Mouse (Mus musculus) forebrain, embryonic 13.5 days (tissue): Measurements from ENCODE around the gene Kctd5. TPM values are rescaled to one million over a fixed set of nuclear protein-coding genes. Genes with fewer than 3 reads are reported as not detected.

ENCODE experiments used
- ATAC-seq: fragments of 200-750 bp; cut with Nextera tagmentation; 2 replicates; pipeline ENCODE4 v1.8.0; 2017
- H3K27ac ChIP-seq: fragments of 300-500 bp; sonication (generic); 2 replicates; pipeline ENCODE4 v1.5.1; 2015; ENCODE audit warnings: inconsistent platforms, mild to moderate bottlenecking, moderate library complexity
- H3K27me3 ChIP-seq: fragments of 300-500 bp; sonication (generic); 2 replicates; pipeline ENCODE4 v1.6.1; 2015; ENCODE audit warnings: mild to moderate bottlenecking, inconsistent platforms
- H3K36me3 ChIP-seq: fragments of 300-500 bp; sonication (generic); 2 replicates; pipeline ENCODE4 v1.6.1; 2015; ENCODE audit warnings: mild to moderate bottlenecking, inconsistent platforms; ENCODE audit not compliant: poor library complexity, severe bottlenecking
- H3K4me1 ChIP-seq: fragments of 300-500 bp; sonication (generic); 2 replicates; pipeline ENCODE4 v1.6.1; 2015; ENCODE audit warnings: inconsistent platforms
- H3K4me2 ChIP-seq: fragments of 300-500 bp; sonication (generic); 2 replicates; pipeline ENCODE4 v1.6.1; 2015; ENCODE audit warnings: inconsistent platforms, mild to moderate bottlenecking, moderate library complexity
- H3K4me3 ChIP-seq: fragments of 300-500 bp; sonication (generic); 2 replicates; pipeline ENCODE4 v1.5.1; 2015; ENCODE audit warnings: mild to moderate bottlenecking, inconsistent platforms
- H3K9ac ChIP-seq: fragments of 300-500 bp; sonication (generic); 2 replicates; pipeline ENCODE4 v1.6.1; 2015; ENCODE audit warnings: mild to moderate bottlenecking, inconsistent platforms
- H3K9me3 ChIP-seq: fragments of 300-500 bp; sonication (generic); replicated peaks from 2 replicates; pipeline ENCODE4 v1.6.1; 2016; ENCODE audit warnings: inconsistent platforms
- WGBS: fragments of 180-500 bp; shearing (Covaris S2); methylation state at CpG from one replicate; pipeline ENCODE4 v1.1.7; 2015; 5-methylcytosine and 5-hydroxymethylcytosine counted together
- microRNA-seq: library from miRNA; unstranded; fragments of <30 nt; microRNA quantifications from one replicate; pipeline ENCODE4, GENCODE M21; 2016
- polyA plus RNA-seq: library from polyadenylated mRNA; unstranded; fragments of >200 nt; fragmentation: Nextera tagmentation; extraction: Ambion mirVana; gene quantifications from 2 replicates; pipeline ENCODE4 v1.2.1, GENCODE M21; 2015

Gene Kctd5
- polyA plus RNA-seq, 1 experiment from 2014 or later, result 85.4 TPM

- Histone ChIP-seq H3K36me3 (no peaks in the 10 kb centered on the region), H3K4me3 (no peak overlapping the region), H3K27ac (no peak overlapping the region), H3K4me2 (no peak overlapping the region), H3K4me1 (no peaks in the 10 kb centered on the region), H3K9me3 (no peaks in the 10 kb centered on the region), H3K9ac (no peak overlapping the region), H3K27me3 (no peaks in the 10 kb centered on the region)
- ATAC-seq, result no peak
- WGBS, result 90% methylated on average over 14 of the region's 14 CpGs
Measured at GRCm38 (mm10) chr17:24004071-24004665, 69.1 kb downstream of the Kctd5 start.

- H3K27me3 ChIP-seq, result no peaks in the 10 kb centered on the region
- no peaks in the 10 kb centered on the region for H3K9me3 ChIP-seq
- no peak overlapping the region for H3K27ac ChIP-seq
- no peak overlapping the region for H3K4me3 ChIP-seq
- H3K4me2 ChIP-seq, result no peak overlapping the region
- no peaks in the 10 kb centered on the region for H3K36me3 ChIP-seq
- no peak for ATAC-seq
- no peaks in the 10 kb centered on the region for H3K4me1 ChIP-seq
- WGBS, result 84% methylated on average over 5 of the region's 5 CpGs
- H3K9ac ChIP-seq, result no peak overlapping the region
Measured at GRCm38 (mm10) chr17:24000404-24000803, 72.9 kb downstream of the Kctd5 start.

GRCm38 (mm10) chr17:23998383-23998782 is 74.9 kb downstream of the Kctd5 start:
- no peak for ATAC-seq
- H3K36me3 ChIP-seq, result no peaks in the 10 kb centered on the region
- H3K9ac ChIP-seq, result no peak overlapping the region
- H3K4me3 ChIP-seq, result no peak overlapping the region
- no peaks in the 10 kb centered on the region for H3K4me1 ChIP-seq
- H3K27ac ChIP-seq, result no peak overlapping the region
- WGBS, result 88% methylated on average over 6 of the region's 6 CpGs
- no peak overlapping the region for H3K4me2 ChIP-seq
- H3K9me3 ChIP-seq, result no peaks in the 10 kb centered on the region
- 0 out of 2 replicates have a peak, but pooled peaks cover 3% of the 10 kb centered on the region for H3K27me3 ChIP-seq

GRCm38 (mm10) chr17:23997901-23998300 is 75.4 kb downstream of the Kctd5 start, which contains the start of gene Prss22:
Gene Prss22 (minus strand): TSS chr17:23998100.
- H3K27me3 ChIP-seq, result 0 out of 2 replicates have a peak, but pooled peaks cover 3% of the 10 kb centered on the region
- no peaks in the 10 kb centered on the region for H3K36me3 ChIP-seq
- ATAC-seq, result no peak
- no peak within 1 kb of the TSS for H3K9ac ChIP-seq
- H3K9me3 ChIP-seq, result no peaks in the 10 kb centered on the region
- no peak within 1 kb of the TSS for H3K4me2 ChIP-seq
- no peak within 1 kb of the TSS for H3K4me3 ChIP-seq
- H3K27ac ChIP-seq, result no peak within 1 kb of the TSS
- 78% methylated on average over 2 of the region's 2 CpGs for WGBS
- H3K4me1 ChIP-seq, result 0 out of 2 replicates have a peak, but pooled peaks cover 3% of the 10 kb centered on the region

Small RNA genes within 50 kb of the gene (microRNA-seq; reads per million reads assigned to microRNA genes)
- gene Gm27700, result not detected

Other genes starting within 250 kb of the Kctd5 start
- 1,249 and 1,327 TPM in 2 replicates for gene Elob, start 244.3 kb downstream of the Kctd5 start, polyA plus RNA-seq
- gene Prss33, start 237.4 kb downstream of the Kctd5 start, polyA plus RNA-seq, result not detected in 2 replicates
- not detected in 2 replicates for gene Prss32, start 229.6 kb downstream of the Kctd5 start, polyA plus RNA-seq
- gene Prss41, start 229.3 kb downstream of the Kctd5 start, polyA plus RNA-seq, result 1.2 and 1.3 TPM in 2 replicates
- gene Prss21, start 205.4 kb downstream of the Kctd5 start, polyA plus RNA-seq, result not detected in 2 replicates
- gene Dcpp1, start 192.6 kb downstream of the Kctd5 start, polyA plus RNA-seq, result not detected in 2 replicates
- not detected in 2 replicates for gene Dcpp2, start 192.6 kb downstream of the Kctd5 start, polyA plus RNA-seq
- gene Dcpp3, start 156.0 kb downstream of the Kctd5 start, polyA plus RNA-seq, result not detected in 2 replicates
- not detected in 2 replicates for gene Sbp, start 131.8 kb downstream of the Kctd5 start, polyA plus RNA-seq
- gene Sbpl, start 118.2 kb downstream of the Kctd5 start, polyA plus RNA-seq, result not detected in 2 replicates
- not detected in 2 replicates for gene Prss30, start 92.9 kb downstream of the Kctd5 start, polyA plus RNA-seq
- gene Prss22, start 75.4 kb downstream of the Kctd5 start, polyA plus RNA-seq, result not detected in 2 replicates
- gene Prss27, start 35.3 kb downstream of the Kctd5 start, polyA plus RNA-seq, result 0.19 and 0.26 TPM in 2 replicates
- gene Pdpk1, start 77.4 kb upstream of the Kctd5 start, polyA plus RNA-seq, result 49.7 and 54.1 TPM in 2 replicates
- 30.1 and 31.8 TPM in 2 replicates for gene Amdhd2, start 90.3 kb upstream of the Kctd5 start, polyA plus RNA-seq
- gene Atp6v0c, start 96.2 kb upstream of the Kctd5 start, polyA plus RNA-seq, result 602 and 648 TPM in 2 replicates
- gene Tbc1d24, start 132.1 kb upstream of the Kctd5 start, polyA plus RNA-seq, result 10.6 and 12.2 TPM in 2 replicates
- gene Ntn3, start 136.0 kb upstream of the Kctd5 start, polyA plus RNA-seq, result 2.4 and 2.9 TPM in 2 replicates
- gene Tedc2, start 147.4 kb upstream of the Kctd5 start, polyA plus RNA-seq, result 14.8 and 15.4 TPM in 2 replicates
- gene Ccnf, start 178.0 kb upstream of the Kctd5 start, polyA plus RNA-seq, result 60.2 and 66.1 TPM in 2 replicates